8 mouse cellular contexts compared by ENCODE assay signal in the genomic region with DNA sequence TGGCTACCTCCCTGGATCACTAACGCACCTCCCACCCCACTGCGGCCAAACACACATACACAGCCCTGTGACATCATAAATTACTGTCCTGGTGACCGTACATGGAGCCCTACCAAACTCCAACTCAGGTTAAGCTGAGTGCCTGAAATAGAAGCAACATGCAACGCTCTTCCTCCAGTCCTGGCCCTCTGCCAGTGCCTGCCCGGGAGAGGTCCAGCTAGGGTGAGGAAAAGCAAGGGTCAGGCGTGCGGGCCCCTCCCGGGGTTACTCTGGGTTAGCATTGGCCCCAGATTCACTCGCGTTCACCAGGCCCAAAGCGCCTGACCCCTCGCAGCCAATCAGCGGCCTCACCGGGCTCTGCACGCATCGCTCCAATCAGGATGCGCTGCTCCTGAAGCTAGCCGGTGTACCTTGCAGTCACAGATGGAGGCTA. TPM values are rescaled to one million over a fixed set of nuclear protein-coding genes. Genes with fewer than 3 reads are reported as not detected.
DNase-seq lines count a peak whose midpoint lies in the region; ATAC-seq and TF ChIP-seq lines count a peak whose summit lies in the region.

No protein-coding gene starts in this region.

- no peak overlapping the region for H3ac ChIP-seq in myocyte (ENCODE audit: control insufficient read depth, insufficient read length)

- H3K36me3 ChIP-seq in heart, embryonic 10.5 days, result no peaks in the 10 kb centered on the region
- peaks cover 2% of the 10 kb centered on the region for H3K36me3 ChIP-seq in liver, embryonic 12.5 days
- no peaks in the 10 kb centered on the region for H3K36me3 ChIP-seq in myocyte (ENCODE audit: control insufficient read depth, insufficient read depth)
- no peaks in the 10 kb centered on the region for H3K36me3 ChIP-seq in splenic B cell, adult 2 months (ENCODE audit: control insufficient read depth, insufficient read depth, low read length, poor library complexity, severe bottlenecking)

- peaks cover 13% of the 10 kb centered on the region for H3K4me1 ChIP-seq in bone marrow macrophage, adult 2 months (ENCODE audit: control insufficient read depth, insufficient read depth, low read length)
- peaks cover 13% of the 10 kb centered on the region for H3K4me1 ChIP-seq in heart, embryonic 10.5 days
- peaks cover 48% of the 10 kb centered on the region for H3K4me1 ChIP-seq in liver, embryonic 12.5 days

- TF ChIP-seq POLR2A in bone marrow macrophage, adult 2 months (IDR thresholded peaks at IDR 0.05; ENCODE audit: borderline replicate concordance, low read depth, low read length), result no peak
- peak; percentile 29 for TF ChIP-seq POLR2A in myocyte (IDR thresholded peaks at IDR 0.05; ENCODE audit: insufficient read length, low read depth)

- no peaks in the 10 kb centered on the region for H3K27me3 ChIP-seq in heart, embryonic 10.5 days (ENCODE audit: insufficient read depth, poor library complexity, severe bottlenecking)
- H3K27me3 ChIP-seq in liver, embryonic 12.5 days (replicated peaks), result 0 out of 2 replicates have a peak, but pooled peaks cover 3% of the 10 kb centered on the region
- no peaks in the 10 kb centered on the region for H3K27me3 ChIP-seq in myocyte (ENCODE audit: control insufficient read depth, insufficient read depth, insufficient read length)
- H3K27me3 ChIP-seq in splenic B cell, adult 2 months (ENCODE audit: control insufficient read depth, insufficient read depth, low read length, poor library complexity, severe bottlenecking), result no peaks in the 10 kb centered on the region

- no peak for TF ChIP-seq CTCF in bone marrow macrophage, adult 2 months (IDR thresholded peaks at IDR 0.05; ENCODE audit: low read depth, low read length)

- peak overlapping the region; percentile 54 for H3K27ac ChIP-seq in bone marrow macrophage, adult 2 months (ENCODE audit: insufficient read depth, low read depth, low read length)
- H3K27ac ChIP-seq in heart, embryonic 10.5 days, result peak overlapping the region; percentile 92
- H3K27ac ChIP-seq in liver, embryonic 12.5 days, result peak overlapping the region; percentile 41

- ATAC-seq in erythroblast, adult 5-6 weeks (replicated peaks; ENCODE audit: low FRiP score, poor library complexity, severe bottlenecking), result peak; percentile 73
- peak; percentile 89 for ATAC-seq in liver, embryonic 12.5 days

- DNase-seq in CD4-positive helper T cell, adult 2 months (ENCODE audit: low read depth, low spot score), result peak; percentile 78
- peak; percentile 97 for DNase-seq in heart, embryonic 10.5 days (ENCODE audit: low spot score)
- peak; percentile 95 for DNase-seq in kidney, adult 9 months
- DNase-seq in splenic B cell, adult 2 months (ENCODE audit: low read depth, low spot score), result peak; percentile 37

- peak overlapping the region; percentile 81 for H3K4me2 ChIP-seq in liver, embryonic 12.5 days
- peak overlapping the region; percentile 80 for H3K4me2 ChIP-seq in myocyte (ENCODE audit: low read depth)

- H3K4me3 ChIP-seq in bone marrow macrophage, adult 2 months (ENCODE audit: insufficient read depth, low read length), result peak overlapping the region; percentile 57
- H3K4me3 ChIP-seq in heart, embryonic 10.5 days, result peak overlapping the region; percentile 65
- peak overlapping the region; percentile 57 for H3K4me3 ChIP-seq in liver, embryonic 12.5 days
- H3K4me3 ChIP-seq in myocyte, result peak overlapping the region; percentile 24

- no peaks in the 10 kb centered on the region for H3K9me3 ChIP-seq in heart, embryonic 10.5 days
- 0 out of 2 replicates have a peak, but pooled peaks cover 5% of the 10 kb centered on the region for H3K9me3 ChIP-seq in liver, embryonic 12.5 days (replicated peaks)

- H3K9ac ChIP-seq in liver, embryonic 12.5 days, result peak overlapping the region; percentile 40

- under 1% methylated on average over 18 of the region's 18 CpGs for WGBS in heart, embryonic 10.5 days
- WGBS in liver, embryonic 12.5 days (ENCODE audit: insufficient replicate concordance), result 3% methylated on average over 18 of the region's 18 CpGs

- H3K79me2 ChIP-seq in myocyte (ENCODE audit: control insufficient read depth, insufficient read depth), result no peaks in the 10 kb centered on the region

TF ChIP-seq in myocyte, 11 proteins besides CTCF, POLR2A, EP300 and RAD21:
- TF ChIP-seq POLR2AphosphoS2 (IDR thresholded peaks at IDR 0.05; ENCODE audit: insufficient read length, low read depth) (peak; percentile 49), MAX (IDR thresholded peaks at IDR 0.05; ENCODE audit: low read depth) (no peak), MYOD1 (IDR thresholded peaks at IDR 0.05; ENCODE audit: control insufficient read depth in 1 of 3, insufficient read length in 2 of 3, low read depth in 2 of 3) (peak in 1 of 3 experiments; percentile 19), MYOG (IDR thresholded peaks at IDR 0.05; ENCODE audit: control insufficient read depth in 1 of 3, insufficient read depth in 1 of 3, insufficient read length in 2 of 3, low read depth in 2 of 3) (no peak), E2F4 (IDR thresholded peaks at IDR 0.05; ENCODE audit: insufficient read depth) (no peak), SRF (IDR thresholded peaks at IDR 0.05; ENCODE audit: control insufficient read depth, insufficient read length, low read depth) (no peak), CEBPB (IDR thresholded peaks at IDR 0.05; ENCODE audit: insufficient read depth, poor library complexity, severe bottlenecking) (no peak), TCF12 (IDR thresholded peaks at IDR 0.05; ENCODE audit: insufficient read depth, poor library complexity, severe bottlenecking) (no peak), USF1 (IDR thresholded peaks at IDR 0.05; ENCODE audit: low read depth) (peak; percentile 32), REST (IDR thresholded peaks at IDR 0.05; ENCODE audit: insufficient read depth, insufficient read length) (no peak), TCF3 (IDR thresholded peaks at IDR 0.05; ENCODE audit: insufficient read length, low read depth) (no peak)
TF ChIP-seq in myocyte: peak in this region for 3.

RNA-seq across cellular contexts. Expression of gene Scd4, which starts 18.5 kb away (rescaled TPM):
- polyA plus RNA-seq in bone marrow macrophage, adult 2 months (2012; ENCODE audit: insufficient read depth, insufficient read length, missing spikeins), result not detected in 2 replicates
- total RNA-seq in erythroblast, adult 5-6 weeks (2015; ENCODE audit: low replicate concordance), result 0.38 TPM in 1 of 2 replicates, not detected in the other
- not detected in 2 replicates for total RNA-seq in erythroblast, adult 5-6 weeks (2017; ENCODE audit: low replicate concordance)
- polyA plus RNA-seq in heart, embryonic 10.5 days (2016; fragmentation: Nextera tagmentation; extraction: Ambion mirVana), result 0.06 and 0.16 TPM in 2 replicates
- polyA plus RNA-seq in liver, embryonic 12.5 days (2016; fragmentation: Nextera tagmentation; extraction: Ambion mirVana), result 0.04 TPM in 1 of 2 replicates, not detected in the other
- polyA plus RNA-seq in myocyte (2012; fragmentation: generic; extraction: Trizol), result 0.16 TPM

RNA-seq across cellular contexts. Expression of gene Scd2, which starts 20.9 kb away (rescaled TPM):
- polyA plus RNA-seq in bone marrow macrophage, adult 2 months (2012; ENCODE audit: insufficient read depth, insufficient read length, missing spikeins), result 6.7 and 7.7 TPM in 2 replicates
- total RNA-seq in erythroblast, adult 5-6 weeks (2015; ENCODE audit: low replicate concordance), result 11.3 and 16.7 TPM in 2 replicates
- total RNA-seq in erythroblast, adult 5-6 weeks (2017; ENCODE audit: low replicate concordance), result 17.3 and 20.9 TPM in 2 replicates
- polyA plus RNA-seq in heart, embryonic 10.5 days (2016; fragmentation: Nextera tagmentation; extraction: Ambion mirVana), result 195 and 207 TPM in 2 replicates
- 136 and 148 TPM in 2 replicates for polyA plus RNA-seq in liver, embryonic 12.5 days (2016; fragmentation: Nextera tagmentation; extraction: Ambion mirVana)
- polyA plus RNA-seq in myocyte (2012; fragmentation: generic; extraction: Trizol), result 868 TPM

Comparison
In these comparisons a context has a peak if more than half of its experiments do, and no peak if none do; other contexts are left out.
1. Peak in every context shown above with its lines: DNase-seq, ATAC-seq, H3K4me3 ChIP-seq and H3K27ac ChIP-seq.
2. DNase-seq: peak in every context shown above with its lines; median percentile 97 in heart, embryonic 10.5 days; 95 in kidney, adult 9 months; 78 in CD4-positive helper T cell, adult 2 months; 37 in splenic B cell, adult 2 months.
3. H3K27ac ChIP-seq: peak in every context shown above with its lines; median percentile 92 in heart, embryonic 10.5 days; 54 in bone marrow macrophage, adult 2 months; 41 in liver, embryonic 12.5 days.
4. RNA of gene Scd2, which starts 20.9 kb away (polyA plus RNA-seq): 868 TPM in myocyte (single experiment), 195 to 207 TPM in heart, embryonic 10.5 days and 136 to 148 TPM in liver, embryonic 12.5 days; 6.7 to 7.7 TPM in bone marrow macrophage, adult 2 months; every median in the first group is over 10 times any median in the second.